Mouse (Mus musculus) left cerebral cortex, adult 9 months (tissue): ENCODE measurements around the gene Pnpla2.
"Not testable (repeated sequence)": the region's sequence is repeated elsewhere in the genome, so short reads cannot be mapped to it uniquely, and the experiment has no call there.

Experiments used
- DNase-seq, 2 experiments: peaks; one replicate each; pipeline ENCODE4 v3.0.0; 2022; ENCODE audit warnings: low spot score in 2 of 2

Pnpla2 gene

DNA sequence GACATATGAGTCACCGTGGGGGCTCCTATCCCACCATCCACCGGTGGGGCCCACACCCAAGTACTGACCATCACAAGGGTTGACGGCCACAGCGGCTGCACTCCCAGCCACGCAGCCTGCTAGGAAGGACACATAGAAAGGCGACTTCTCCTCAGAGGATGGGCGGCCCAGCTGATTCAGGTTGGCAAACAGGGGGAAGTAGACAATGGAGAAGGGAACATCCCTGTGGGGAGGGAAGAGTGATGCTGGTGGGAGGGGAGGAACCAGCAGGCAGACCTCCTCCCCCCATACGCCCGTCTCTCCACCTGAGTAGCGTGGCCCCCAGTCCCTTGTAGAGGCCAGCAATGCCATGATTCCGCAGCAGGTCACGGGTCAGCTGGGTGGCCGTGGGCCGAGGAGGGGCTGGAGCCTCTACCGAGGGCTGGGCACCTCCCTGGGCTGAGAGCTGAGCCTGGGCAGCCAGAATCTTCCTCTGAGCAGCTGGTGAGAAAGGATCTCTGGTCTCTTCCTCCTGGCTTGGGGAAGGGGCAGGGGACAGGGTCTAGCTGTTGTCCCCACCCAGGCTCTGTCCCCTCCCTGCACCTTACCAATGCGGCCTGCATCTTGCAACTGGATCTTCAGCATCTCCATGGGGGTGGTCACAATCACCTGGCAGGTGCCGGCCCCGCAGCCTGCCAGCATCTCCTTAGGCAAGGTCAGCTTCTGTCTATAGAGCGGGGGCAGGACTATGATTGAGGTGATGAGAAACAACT lies 23.4 kb upstream of the Pnpla2 start:
- no peak for DNase-seq

GRCm38 (mm10) chr7:141432186-141432611 lies 22.8 kb upstream of the Pnpla2 start:
- no peak for DNase-seq

DNA sequence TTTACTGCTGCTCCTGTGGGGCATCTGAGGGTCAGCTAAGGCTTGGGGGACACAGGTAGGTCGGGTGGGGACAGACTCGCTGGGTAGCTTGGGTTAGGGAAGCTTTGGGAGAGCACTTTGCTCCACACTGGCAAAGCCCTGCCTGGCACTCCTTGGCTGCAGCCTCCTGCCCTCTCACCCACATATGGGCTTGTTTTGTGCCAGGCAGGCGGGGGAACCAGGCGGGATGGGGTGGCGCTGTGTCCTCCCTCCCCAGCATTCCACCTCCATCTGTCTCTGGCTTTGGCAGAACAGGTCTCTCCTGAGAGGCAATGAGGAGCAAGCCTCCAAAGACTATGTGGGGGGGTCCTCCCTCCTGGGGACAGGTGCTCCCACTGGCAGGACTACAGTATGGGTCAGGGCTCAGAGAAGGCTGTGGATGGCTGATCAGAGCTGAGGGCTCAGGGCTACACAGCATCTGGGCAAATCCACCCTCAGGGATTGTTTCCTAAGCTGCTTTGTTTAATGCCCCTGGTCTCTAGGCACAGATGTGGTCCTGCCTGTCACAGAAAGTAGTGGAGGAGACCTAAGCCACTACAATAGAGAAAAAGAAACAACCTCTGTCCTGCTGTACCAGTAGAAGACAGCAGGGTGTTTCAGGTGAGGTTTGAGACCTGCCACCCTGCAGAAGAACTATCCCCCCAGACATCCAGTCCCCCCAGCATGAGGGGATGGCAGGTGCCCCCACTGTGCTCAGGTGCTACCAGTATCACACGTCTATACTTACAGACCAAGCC lies 22.1 kb upstream of the Pnpla2 start:
- no peak for DNase-seq

DNA sequence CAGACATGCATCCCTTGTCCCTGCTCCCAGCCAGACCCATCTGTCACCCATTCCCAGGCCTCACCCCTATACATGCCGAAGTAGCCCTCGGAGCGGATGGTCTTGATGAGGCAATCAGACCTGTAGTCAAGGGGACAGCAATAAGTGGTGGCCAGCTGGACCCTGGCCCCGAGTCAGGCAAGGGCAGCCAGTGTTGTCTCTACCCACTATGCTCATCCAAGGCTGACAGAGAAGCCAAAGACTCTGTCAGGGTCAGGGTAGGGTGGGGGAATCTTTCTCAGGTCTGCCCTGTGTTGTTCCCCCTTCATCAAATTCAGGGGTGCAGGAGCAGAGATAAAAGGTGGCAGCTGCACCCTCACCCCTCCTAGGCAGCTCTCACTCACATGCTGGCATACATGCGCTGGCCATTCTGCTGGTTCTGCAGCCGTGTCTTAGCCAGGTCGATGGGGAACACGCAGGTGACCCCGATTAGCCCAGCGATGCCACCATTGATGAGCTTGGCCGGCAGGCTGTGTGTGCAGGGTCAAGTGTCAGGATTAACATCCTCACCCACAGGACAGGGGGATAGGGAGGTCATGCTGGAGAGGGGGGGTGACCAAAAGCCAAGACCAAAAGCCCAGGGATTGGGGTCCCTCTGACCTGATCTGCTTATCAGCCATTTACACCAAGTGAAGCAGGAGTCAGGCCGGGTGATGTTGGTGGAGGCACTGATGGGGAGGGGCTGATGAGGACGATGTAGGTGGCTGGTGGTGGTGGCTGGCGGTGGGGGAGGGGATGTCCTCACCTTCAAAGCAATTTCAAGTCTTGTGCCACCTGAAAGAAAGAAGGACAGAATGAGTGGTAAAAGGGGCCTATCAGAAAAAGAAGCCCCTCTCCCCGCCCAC lies 21.2 kb upstream of the Pnpla2 start:
- DNase-seq: no peak

GRCm38 (mm10) chr7:141434464-141434863 lies 20.5 kb upstream of the Pnpla2 start:
- DNase-seq: peak in 1 of 2 experiments; percentile 66

- DNase-seq: peak in 1 of 2 experiments; percentile 51
Observed at GRCm38 (mm10) chr7:141435129-141435855, 19.7 kb upstream of the Pnpla2 start.

- no peak for DNase-seq
Observed at GRCm38 (mm10) chr7:141435856-141436522, 19.0 kb upstream of the Pnpla2 start.

DNA sequence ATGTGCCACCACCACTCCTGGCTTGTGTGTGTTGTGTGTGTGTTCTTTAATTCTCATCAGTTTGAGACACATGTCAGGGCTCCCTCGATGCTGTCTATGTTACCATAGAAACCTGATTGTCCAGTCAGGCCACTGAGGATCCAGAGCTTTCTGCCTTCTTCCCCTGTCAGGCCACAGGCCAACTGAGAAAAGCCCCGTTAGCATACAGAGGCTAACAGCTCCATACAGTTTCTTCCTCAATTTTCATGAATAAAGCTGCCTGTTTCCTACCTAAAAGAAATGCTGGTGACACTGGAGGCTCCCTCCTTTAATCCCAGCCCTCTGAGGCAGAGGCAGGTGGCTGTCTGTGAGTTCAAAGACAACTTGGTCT lies 18.5 kb upstream of the Pnpla2 start:
- DNase-seq: no peak

- peak in 1 of 2 experiments; percentile 80 for DNase-seq
Observed at GRCm38 (mm10) chr7:141437178-141438120, 17.5 kb upstream of the Pnpla2 start, which contains the start of gene Slc25a22. Gene Slc25a22, minus strand, starts transcription at chr7:141437892.

DNA sequence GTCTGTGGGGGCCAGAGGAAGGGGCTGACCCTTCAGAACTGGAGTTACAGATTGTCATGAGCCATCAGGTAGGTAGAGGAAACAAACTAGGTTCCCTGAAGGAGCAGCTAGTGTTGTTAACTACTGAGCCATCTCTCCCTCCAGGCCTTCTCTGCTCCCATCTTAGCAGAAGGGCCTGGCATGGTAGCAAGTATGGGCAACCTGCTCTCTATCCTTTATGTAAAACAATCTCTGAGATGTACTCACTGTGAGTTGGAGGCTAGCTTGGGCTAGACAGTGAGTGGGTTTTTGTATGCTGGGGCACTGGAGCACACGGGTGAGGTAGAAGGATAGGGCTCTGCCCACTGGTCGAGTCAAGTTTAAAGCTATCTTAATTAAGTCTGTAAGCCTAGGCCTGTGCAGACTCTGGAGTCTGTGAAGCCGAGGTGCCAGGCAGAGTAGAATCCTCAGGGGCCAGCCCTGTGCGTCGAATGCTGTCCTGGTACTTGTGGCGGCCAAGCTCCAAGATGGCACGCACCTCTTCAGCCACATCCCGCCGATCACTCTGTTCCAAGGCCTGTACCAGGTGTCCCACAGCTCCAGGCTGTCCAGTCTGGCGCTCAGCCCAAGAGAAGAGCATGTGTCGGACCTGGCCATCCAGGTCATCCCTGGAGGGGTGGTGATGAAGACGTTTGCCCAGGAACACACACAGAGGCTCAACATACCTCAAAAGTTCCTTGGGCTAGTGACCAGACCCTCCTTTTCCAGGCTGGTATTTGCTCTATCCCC lies 16.6 kb upstream of the Pnpla2 start:
- no peak for DNase-seq

DNA sequence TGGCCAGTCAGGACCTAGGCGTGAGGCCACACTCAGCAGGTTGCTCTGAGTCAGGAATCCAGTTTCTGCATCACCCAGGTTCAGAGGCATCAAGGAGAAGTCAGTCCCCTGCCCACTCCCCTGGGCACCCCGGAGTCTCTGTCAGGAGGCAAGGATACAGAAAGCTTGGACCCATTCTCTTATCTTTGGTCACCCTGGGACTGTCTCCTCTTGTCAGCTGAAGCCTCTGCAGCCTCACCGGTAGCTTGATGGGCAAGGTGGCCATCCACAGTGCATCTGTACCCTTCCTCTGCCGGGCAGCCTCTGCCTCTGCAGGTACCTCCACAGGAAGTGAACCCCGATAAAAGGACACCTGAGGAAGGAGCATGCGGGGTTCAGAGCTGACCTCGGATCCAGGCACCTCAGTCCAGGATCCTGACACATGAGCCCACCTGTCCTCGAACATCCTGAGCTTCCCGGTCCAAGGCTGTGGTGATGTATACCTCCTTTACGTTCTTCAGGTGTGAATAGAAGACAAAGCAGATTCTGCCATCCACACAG lies 15.8 kb upstream of the Pnpla2 start:
- no peak for DNase-seq

GRCm38 (mm10) chr7:141439811-141440210 lies 15.2 kb upstream of the Pnpla2 start:
- DNase-seq: no peak

DNA sequence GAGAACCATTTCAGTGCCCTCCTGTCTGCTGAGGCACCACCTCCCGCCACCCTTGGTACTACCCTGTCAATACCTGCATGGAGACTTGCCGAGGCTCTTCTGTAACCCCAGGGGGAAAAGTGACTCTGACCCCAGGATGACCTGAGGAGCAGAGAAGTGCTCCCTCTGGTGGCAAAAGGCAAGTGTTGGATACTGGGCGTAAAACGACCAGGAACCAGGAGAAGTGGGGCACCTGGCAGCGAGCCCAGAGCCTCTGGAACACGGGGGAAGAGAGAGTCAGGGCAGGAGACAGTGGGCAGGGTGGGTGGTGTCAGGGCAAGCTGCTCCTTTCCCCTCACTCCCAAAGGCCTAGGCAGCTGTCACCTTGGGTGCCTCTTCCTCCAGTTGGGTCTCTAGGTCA lies 14.4 kb upstream of the Pnpla2 start:
- DNase-seq: no peak

GRCm38 (mm10) chr7:141441460-141441859 lies 13.5 kb upstream of the Pnpla2 start:
- DNase-seq: no peak

DNA sequence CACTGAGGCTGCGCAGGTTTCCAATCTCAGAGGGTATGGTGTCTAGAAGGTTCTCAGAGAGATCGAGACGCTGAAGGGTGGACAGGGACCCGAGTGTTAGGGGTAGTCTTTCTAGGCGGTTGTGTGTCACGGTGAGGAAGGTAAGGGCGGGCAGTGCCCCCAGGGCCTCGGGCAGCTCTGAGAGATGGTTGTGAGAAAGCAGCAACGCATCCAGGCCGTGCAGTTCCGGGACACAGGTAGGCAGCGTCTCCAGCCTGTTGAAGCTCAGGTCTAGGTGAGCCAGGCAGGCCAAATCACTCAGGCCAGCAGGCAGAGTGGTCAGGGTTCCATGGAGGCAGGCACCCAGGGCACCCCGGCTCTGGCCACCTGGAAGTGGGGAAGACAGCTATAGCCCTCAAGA lies 12.8 kb upstream of the Pnpla2 start:
- no peak for DNase-seq

- no peak for DNase-seq
Observed at GRCm38 (mm10) chr7:141443081-141443821, 11.7 kb upstream of the Pnpla2 start.

DNA sequence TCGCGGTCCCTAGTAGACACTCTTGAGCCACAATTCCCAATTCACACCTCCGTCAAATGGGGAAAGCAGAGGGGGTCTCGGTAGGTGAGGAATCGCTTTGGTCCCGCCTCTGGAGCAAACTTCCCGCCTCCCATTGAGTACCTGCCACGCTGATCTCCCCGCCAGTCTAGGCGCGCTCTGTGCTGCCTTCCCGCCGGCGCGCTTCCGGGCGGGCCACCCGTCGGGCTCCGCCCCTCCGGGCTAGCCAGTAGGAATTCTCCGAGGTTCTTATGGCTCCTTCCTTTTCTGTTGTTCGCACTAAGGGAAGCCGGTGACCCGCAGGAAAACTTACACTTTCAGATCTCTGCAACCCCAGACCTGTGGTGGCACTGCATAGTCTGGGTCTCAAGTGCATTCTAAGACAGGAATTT lies 11.2 kb upstream of the Pnpla2 start, which contains the start of gene Pidd1:
Gene Pidd1, minus strand, starts transcription at position 198 of the 410 bp plus-strand sequence.
- no peak for DNase-seq

GRCm38 (mm10) chr7:141446374-141446773 lies 8.6 kb upstream of the Pnpla2 start:
- DNase-seq: not testable (repeated sequence)
